Mouse (Mus musculus) small intestine, adult 2 months (tissue): Measurements from ENCODE around the gene Ccdc154.

ENCODE experiments used
- CTCF ChIP-seq: fragments of 200-500 bp; IDR thresholded peaks from 2 replicates; pipeline ENCODE4 v1.5.1; 2012; ENCODE audit warnings: low read depth, mild to moderate bottlenecking, control low read depth, inconsistent platforms, low read length, moderate library complexity, mixed read lengths; ENCODE audit not compliant: insufficient replicate concordance, insufficient read length; ENCODE audit errors: extremely low read depth
- POLR2A ChIP-seq: fragments of 200-500 bp; IDR thresholded peaks from 2 replicates; pipeline ENCODE4 v1.6.1; 2012; ENCODE audit warnings: low read depth, mild to moderate bottlenecking, control low read depth, inconsistent platforms, low read length, moderate library complexity

- TF ChIP-seq CTCF (no peak), POLR2A (no peak)
Observed at GRCm38 (mm10) chr17:25211705-25212104, 49.4 kb downstream of the Ccdc154 start.
